Mouse (Mus musculus): ENCODE measurements at regions not wholly inside any gene's neighbourhood (a gene's known extent, or its start where the extent isn't known, plus 50 kb on each side); places are given as distances from the start of the nearest gene placed in this dataset.

- ATAC-seq (no peak), DNase-seq (ENCODE audit: low spot score) (no peak)
- no peaks in the 10 kb centered on the region for H3K9me3 ChIP-seq (ENCODE audit: low read length)
- no peak overlapping the region for H3K4me3 ChIP-seq (ENCODE audit: low read depth, low read length)
- H3K27ac ChIP-seq (ENCODE audit: low read length) = no peak overlapping the region
- no peak overlapping the region for H3K4me2 ChIP-seq (replicated peaks; ENCODE audit: low read depth, low read length)
- 67% methylated on average over 4 of the region's 4 CpGs for WGBS
- no peak overlapping the region for H3K9ac ChIP-seq (replicated peaks; ENCODE audit: low read depth)
- TF ChIP-seq CTCF (IDR thresholded peaks at IDR 0.05) (no peak), EP300 (IDR thresholded peaks at IDR 0.05) (no peak)
- no peaks in the 10 kb centered on the region for H3K36me3 ChIP-seq (ENCODE audit: insufficient read depth, low read length)
- H3K27me3 ChIP-seq (replicated peaks; ENCODE audit: insufficient read depth, low read length) = no peaks in the 10 kb centered on the region
- H3K4me1 ChIP-seq (ENCODE audit: insufficient read depth, low read depth, low read length) = no peaks in the 10 kb centered on the region
These were observed 201.2 kb downstream of the Gpam start for GRCm38 (mm10) chr19:54925888-54926287.

GRCm38 (mm10) chr19:54919597-54919996 lies 207.4 kb downstream of the Gpam start:
- Histone ChIP-seq H3K36me3 (ENCODE audit: insufficient read depth, low read length) (no peaks in the 10 kb centered on the region), H3K4me2 (replicated peaks; ENCODE audit: low read depth, low read length) (no peak overlapping the region), H3K27ac (ENCODE audit: low read length) (no peak overlapping the region), H3K9me3 (ENCODE audit: low read length) (no peaks in the 10 kb centered on the region), H3K4me3 (ENCODE audit: low read depth, low read length) (no peak overlapping the region), H3K9ac (replicated peaks; ENCODE audit: low read depth) (no peak overlapping the region), H3K27me3 (replicated peaks; ENCODE audit: insufficient read depth, low read length) (no peaks in the 10 kb centered on the region), H3K4me1 (ENCODE audit: insufficient read depth, low read depth, low read length) (no peaks in the 10 kb centered on the region)
- DNase-seq (ENCODE audit: low spot score) (no peak), ATAC-seq (no peak)
- WGBS = 72% methylated on average over 6 of the region's 6 CpGs
- TF ChIP-seq CTCF (IDR thresholded peaks at IDR 0.05) (no peak), EP300 (IDR thresholded peaks at IDR 0.05) (no peak)

- no peak overlapping the region for H3K27ac ChIP-seq (ENCODE audit: low read length)
- no peak overlapping the region for H3K4me3 ChIP-seq (ENCODE audit: low read depth, low read length)
- ATAC-seq = no peak
- no peaks in the 10 kb centered on the region for H3K36me3 ChIP-seq (ENCODE audit: insufficient read depth, low read length)
- no peaks in the 10 kb centered on the region for H3K4me1 ChIP-seq (ENCODE audit: insufficient read depth, low read depth, low read length)
- H3K9me3 ChIP-seq (ENCODE audit: low read length) = no peaks in the 10 kb centered on the region
- no peak overlapping the region for H3K4me2 ChIP-seq (replicated peaks; ENCODE audit: low read depth, low read length)
- H3K9ac ChIP-seq (replicated peaks; ENCODE audit: low read depth) = no peak overlapping the region
- H3K27me3 ChIP-seq (replicated peaks; ENCODE audit: insufficient read depth, low read length) = no peaks in the 10 kb centered on the region
- DNase-seq (ENCODE audit: low spot score) = no peak
- 73% methylated on average over 5 of the region's 5 CpGs for WGBS
- no peak for TF ChIP-seq EP300 (IDR thresholded peaks at IDR 0.05)
- no peak for TF ChIP-seq CTCF (IDR thresholded peaks at IDR 0.05)
These were observed 233.4 kb downstream of the Gpam start for GRCm38 (mm10) chr19:54893622-54894021.

GRCm38 (mm10) chr19:54867078-54867477 lies 260.0 kb downstream of the Gpam start:
- Histone ChIP-seq H3K9me3 (ENCODE audit: low read length) (no peaks in the 10 kb centered on the region), H3K4me1 (ENCODE audit: insufficient read depth, low read depth, low read length) (no peaks in the 10 kb centered on the region), H3K36me3 (ENCODE audit: insufficient read depth, low read length) (no peaks in the 10 kb centered on the region), H3K4me3 (ENCODE audit: low read depth, low read length) (no peak overlapping the region), H3K9ac (replicated peaks; ENCODE audit: low read depth) (no peak overlapping the region), H3K4me2 (replicated peaks; ENCODE audit: low read depth, low read length) (no peak overlapping the region), H3K27me3 (replicated peaks; ENCODE audit: insufficient read depth, low read length) (no peaks in the 10 kb centered on the region), H3K27ac (ENCODE audit: low read length) (no peak overlapping the region)
- TF ChIP-seq CTCF (IDR thresholded peaks at IDR 0.05) (no peak), EP300 (IDR thresholded peaks at IDR 0.05) (no peak)
- DNase-seq (ENCODE audit: low spot score) (no peak), ATAC-seq (no peak)
- 88% methylated on average over 4 of the region's 4 CpGs for WGBS

DNA sequence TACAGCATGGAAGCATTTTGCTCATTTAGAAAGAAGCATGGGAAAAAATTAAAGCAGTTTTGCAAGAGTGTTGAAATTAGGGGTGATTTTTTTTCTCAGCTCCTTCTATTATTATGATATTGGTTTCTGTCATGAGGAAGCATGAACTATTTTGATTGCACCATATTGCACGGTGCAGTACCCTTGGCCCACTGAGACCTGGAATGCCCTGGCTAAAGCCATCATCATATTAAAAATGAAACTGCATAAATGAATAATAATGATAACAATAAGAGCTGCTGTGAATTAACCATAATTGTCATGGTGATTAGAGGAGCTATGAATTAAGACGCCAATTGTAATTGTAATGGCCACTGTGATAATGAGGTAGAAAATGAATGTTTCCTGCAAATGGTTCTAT lies 271.8 kb downstream of the Gpam start:
- Histone ChIP-seq H3K4me1 (ENCODE audit: insufficient read depth, low read depth, low read length) (no peaks in the 10 kb centered on the region), H3K9ac (replicated peaks; ENCODE audit: low read depth) (no peak overlapping the region), H3K27ac (ENCODE audit: low read length) (no peak overlapping the region), H3K4me2 (replicated peaks; ENCODE audit: low read depth, low read length) (no peak overlapping the region), H3K4me3 (ENCODE audit: low read depth, low read length) (no peak overlapping the region), H3K27me3 (replicated peaks; ENCODE audit: insufficient read depth, low read length) (no peaks in the 10 kb centered on the region), H3K9me3 (ENCODE audit: low read length) (no peaks in the 10 kb centered on the region), H3K36me3 (ENCODE audit: insufficient read depth, low read length) (no peaks in the 10 kb centered on the region)
- DNase-seq (ENCODE audit: low spot score) (no peak), ATAC-seq (no peak)
- TF ChIP-seq CTCF (IDR thresholded peaks at IDR 0.05) (no peak), EP300 (IDR thresholded peaks at IDR 0.05) (no peak)
- WGBS = 87% methylated on average over 2 of the region's 2 CpGs

DNA sequence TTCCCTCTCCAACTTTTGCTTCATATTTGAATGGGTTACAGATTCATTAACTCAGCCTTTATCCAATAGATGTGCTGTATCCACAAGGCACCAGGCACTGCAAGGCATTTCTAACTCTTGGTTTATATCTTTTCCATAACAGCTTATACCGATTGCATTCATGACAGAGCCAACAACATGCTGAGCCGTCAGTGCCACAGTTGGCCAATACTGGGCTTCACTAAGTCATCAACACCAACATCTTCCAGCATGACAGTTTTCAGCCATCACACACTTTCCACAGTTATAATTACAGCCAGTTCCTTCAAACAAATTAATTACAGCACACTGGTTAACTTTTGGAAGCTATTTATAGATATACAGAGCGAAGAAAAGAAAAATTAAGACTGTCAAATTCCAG lies 288.8 kb downstream of the Gpam start:
- no peaks in the 10 kb centered on the region for H3K9me3 ChIP-seq (ENCODE audit: low read length)
- TF ChIP-seq EP300 (IDR thresholded peaks at IDR 0.05) = no peak
- TF ChIP-seq CTCF (IDR thresholded peaks at IDR 0.05) = no peak
- no peak overlapping the region for H3K9ac ChIP-seq (replicated peaks; ENCODE audit: low read depth)
- no peak overlapping the region for H3K4me3 ChIP-seq (ENCODE audit: low read depth, low read length)
- DNase-seq (ENCODE audit: low spot score) (no peak), ATAC-seq (no peak)
- whole genome bisulfite sequencing = 63% methylated on average over 3 of the region's 3 CpGs
- H3K4me1 ChIP-seq (ENCODE audit: insufficient read depth, low read depth, low read length) = no peaks in the 10 kb centered on the region
- no peak overlapping the region for H3K4me2 ChIP-seq (replicated peaks; ENCODE audit: low read depth, low read length)
- H3K36me3 ChIP-seq (ENCODE audit: insufficient read depth, low read length) = no peaks in the 10 kb centered on the region
- no peak overlapping the region for H3K27ac ChIP-seq (ENCODE audit: low read length)
- H3K27me3 ChIP-seq (replicated peaks; ENCODE audit: insufficient read depth, low read length) = no peaks in the 10 kb centered on the region

DNA sequence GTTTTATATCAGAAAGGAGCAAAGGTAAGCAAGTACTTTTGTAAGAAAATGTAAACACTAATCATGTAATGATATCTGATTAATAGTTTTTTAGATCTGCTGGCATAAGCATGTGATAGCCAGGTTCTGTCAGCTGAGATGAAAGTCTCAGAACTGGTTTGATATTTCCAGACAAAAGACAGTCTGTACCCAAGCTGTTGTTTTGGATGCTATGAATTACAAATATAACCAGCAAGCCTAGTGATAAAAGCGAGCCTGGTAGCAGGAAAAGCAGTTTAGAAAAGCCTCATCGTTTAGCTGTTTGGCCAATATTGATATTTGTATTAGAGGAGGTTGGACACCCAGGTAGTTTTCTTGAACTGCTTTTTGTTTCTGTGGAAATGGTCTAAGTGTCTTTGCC lies 290.6 kb downstream of the Gpam start:
- no peaks in the 10 kb centered on the region for H3K27me3 ChIP-seq (replicated peaks; ENCODE audit: insufficient read depth, low read length)
- 86% methylated on average over 2 of the region's 2 CpGs for WGBS
- TF ChIP-seq EP300 (IDR thresholded peaks at IDR 0.05) (no peak), CTCF (IDR thresholded peaks at IDR 0.05) (no peak)
- no peak overlapping the region for H3K9ac ChIP-seq (replicated peaks; ENCODE audit: low read depth)
- no peak overlapping the region for H3K4me2 ChIP-seq (replicated peaks; ENCODE audit: low read depth, low read length)
- ATAC-seq (no peak), DNase-seq (ENCODE audit: low spot score) (no peak)
- no peaks in the 10 kb centered on the region for H3K4me1 ChIP-seq (ENCODE audit: insufficient read depth, low read depth, low read length)
- H3K27ac ChIP-seq (ENCODE audit: low read length) = no peak overlapping the region
- no peaks in the 10 kb centered on the region for H3K9me3 ChIP-seq (ENCODE audit: low read length)
- H3K36me3 ChIP-seq (ENCODE audit: insufficient read depth, low read length) = no peaks in the 10 kb centered on the region
- no peak overlapping the region for H3K4me3 ChIP-seq (ENCODE audit: low read depth, low read length)

Measured in lung, postnatal 0 days (tissue).